Mouse (Mus musculus) frontal cortex, adult 2 months (tissue): ENCODE measurements around the gene Gpatch3. TPM values are rescaled to one million over a fixed set of nuclear protein-coding genes. Genes with fewer than 3 reads are reported as not detected.

Experiments
- DNase-seq, 2 experiments: peaks; one replicate each; pipeline ENCODE4 v3.0.0; 2022; ENCODE audit warnings: low spot score in 1 of 2; ENCODE audit errors: extremely low spot score in 1 of 2
- polyA plus RNA-seq: library from polyadenylated mRNA; depleted of rRNA; stranded (reverse); fragments of >200 nt; gene quantifications from 2 replicates; pipeline ENCODE4 v1.2.3, GENCODE M21; 2012; rRNA removed

Gpatch3 gene
- polyA plus RNA-seq, result 7.0 and 7.5 TPM in 2 replicates

GRCm38 (mm10) chr4:133574070-133574842 lies at the start of gene Gpatch3:
Gene Gpatch3 (plus strand): TSS chr4:133574745.
- DNase-seq, result peak; percentile 82 to 94

- no peak for DNase-seq
These were observed 46.8 kb upstream of the Gpatch3 start for GRCm38 (mm10) chr4:133527788-133528187.

- no peak for DNase-seq
These were observed 41.8 kb upstream of the Gpatch3 start for GRCm38 (mm10) chr4:133532777-133533176.

DNA sequence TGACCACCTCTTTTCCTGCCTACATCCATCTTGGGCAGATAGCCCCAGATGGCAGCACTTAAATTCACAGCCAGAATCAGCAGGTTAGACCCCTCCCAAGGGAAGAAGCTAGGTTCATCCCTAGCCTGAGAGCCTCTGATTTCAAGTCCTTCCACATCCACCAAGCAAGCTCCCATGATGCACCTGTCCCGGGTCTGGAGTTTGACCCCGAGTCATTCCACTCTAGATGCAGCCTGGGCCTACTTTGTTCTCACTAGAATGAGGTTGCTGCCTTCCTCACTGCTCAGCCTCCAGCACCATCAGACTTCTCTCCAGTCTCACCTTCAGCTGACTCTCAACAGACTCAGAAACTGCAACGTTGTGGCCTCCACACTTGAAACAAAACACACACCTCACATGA lies 38.5 kb upstream of the Gpatch3 start:
- DNase-seq, result no peak

- no peak for DNase-seq
These were observed 37.9 kb upstream of the Gpatch3 start for GRCm38 (mm10) chr4:133536652-133537051.

GRCm38 (mm10) chr4:133545272-133546231 lies 29.0 kb upstream of the Gpatch3 start, which contains the start of gene Nudc:
Gene Nudc (minus strand): TSS chr4:133545996.
- peak; percentile 93 to 97 for DNase-seq

- DNase-seq, result no peak
These were observed 22.5 kb upstream of the Gpatch3 start for GRCm38 (mm10) chr4:133552029-133552428.

GRCm38 (mm10) chr4:133552768-133553447 lies 21.6 kb upstream of the Gpatch3 start, which contains the start of gene Nr0b2:
Gene Nr0b2 (plus strand): TSS chr4:133553376.
- no peak for DNase-seq

DNA sequence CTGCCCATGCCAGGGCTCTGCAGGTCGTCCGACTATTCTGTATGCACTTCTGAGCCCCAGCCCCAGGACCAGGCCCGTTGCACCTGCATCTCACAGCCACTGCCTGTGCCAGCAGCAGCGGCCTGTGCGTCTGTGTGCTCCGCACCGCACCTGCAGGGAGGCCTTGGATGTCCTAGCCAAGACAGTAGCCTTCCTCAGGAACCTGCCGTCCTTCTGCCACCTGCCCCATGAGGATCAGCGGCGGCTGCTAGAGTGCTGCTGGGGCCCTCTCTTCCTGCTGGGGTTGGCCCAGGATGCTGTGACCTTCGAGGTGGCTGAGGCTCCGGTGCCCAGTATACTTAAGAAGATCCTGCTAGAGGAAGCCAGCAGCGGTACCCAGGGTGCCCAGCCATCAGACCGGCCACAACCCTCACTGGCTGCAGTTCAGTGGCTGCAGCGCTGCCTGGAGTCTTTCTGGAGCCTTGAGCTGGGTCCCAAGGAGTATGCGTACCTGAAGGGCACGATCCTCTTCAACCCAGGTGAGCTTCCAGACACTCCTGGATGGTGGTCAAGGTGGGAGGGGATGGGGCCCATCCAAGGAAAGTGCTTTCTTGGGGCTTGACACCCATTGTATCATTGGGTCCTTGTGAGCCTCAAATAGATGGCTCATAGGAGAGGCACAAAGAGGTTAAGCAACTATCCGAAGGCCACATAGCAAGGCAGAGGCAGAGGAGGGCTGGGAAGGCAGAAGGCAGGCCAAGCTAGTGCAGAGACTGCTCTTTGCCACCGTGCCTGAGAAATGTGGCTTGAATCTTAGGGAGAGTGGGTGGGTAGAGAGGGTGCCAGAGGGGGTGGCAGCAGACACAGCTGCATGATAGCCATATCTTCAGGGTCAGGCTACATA lies 20.9 kb upstream of the Gpatch3 start:
- DNase-seq, result no peak

DNA sequence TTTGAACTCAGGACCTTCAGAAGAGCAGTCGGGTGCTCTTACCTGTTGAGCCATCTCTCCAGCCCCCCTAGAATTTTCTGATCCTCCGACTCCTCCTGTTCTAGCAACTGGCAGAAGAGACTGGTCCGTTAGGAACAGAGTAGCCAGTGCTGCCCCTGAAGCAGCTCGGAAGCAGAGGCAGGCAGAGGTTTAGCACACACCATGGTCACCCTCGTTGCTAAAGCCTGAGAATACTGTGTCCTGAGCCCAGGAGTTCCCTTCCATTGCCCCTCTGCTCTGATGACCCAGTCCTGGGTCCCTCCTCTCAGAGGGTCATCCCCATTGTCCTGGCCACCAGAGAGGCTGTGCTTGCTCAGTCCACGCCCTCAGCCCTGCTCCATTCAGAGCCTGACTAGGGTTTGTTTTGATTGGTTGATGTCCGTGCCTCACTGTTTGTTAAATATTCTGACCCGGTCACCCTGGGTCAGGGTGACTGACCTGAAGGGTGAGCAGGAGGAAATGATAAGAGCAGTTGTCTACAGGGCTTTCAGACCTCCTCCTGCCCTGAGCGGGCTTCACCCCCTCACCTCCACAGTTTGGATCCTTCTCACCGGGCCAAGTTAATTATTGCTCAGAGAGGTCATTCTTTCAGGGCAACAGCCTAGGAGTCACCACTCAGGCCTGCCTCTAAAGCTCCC lies 17.4 kb upstream of the Gpatch3 start:
- no peak for DNase-seq

- no peak for DNase-seq
These were observed 14.7 kb upstream of the Gpatch3 start for GRCm38 (mm10) chr4:133559846-133560245.

DNA sequence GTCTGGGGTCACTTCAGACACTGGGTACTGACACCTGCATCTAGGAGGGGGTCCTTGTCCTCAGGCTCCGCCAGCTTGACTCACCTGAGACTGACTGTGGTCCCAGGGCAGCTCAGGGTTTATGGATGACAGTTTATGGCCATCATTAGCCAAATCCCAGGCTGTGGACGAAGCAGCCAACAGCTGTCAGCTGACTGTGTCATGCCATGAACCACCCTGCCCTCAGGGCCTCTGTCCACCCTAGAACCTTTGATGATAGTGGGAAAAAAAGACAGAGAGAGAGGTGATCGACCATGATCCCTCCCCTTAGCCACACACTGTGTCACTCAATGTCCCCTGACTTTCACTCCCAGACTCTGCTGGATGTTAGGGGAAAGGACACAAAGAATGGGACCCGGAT lies 12.9 kb upstream of the Gpatch3 start:
- DNase-seq, result no peak

DNA sequence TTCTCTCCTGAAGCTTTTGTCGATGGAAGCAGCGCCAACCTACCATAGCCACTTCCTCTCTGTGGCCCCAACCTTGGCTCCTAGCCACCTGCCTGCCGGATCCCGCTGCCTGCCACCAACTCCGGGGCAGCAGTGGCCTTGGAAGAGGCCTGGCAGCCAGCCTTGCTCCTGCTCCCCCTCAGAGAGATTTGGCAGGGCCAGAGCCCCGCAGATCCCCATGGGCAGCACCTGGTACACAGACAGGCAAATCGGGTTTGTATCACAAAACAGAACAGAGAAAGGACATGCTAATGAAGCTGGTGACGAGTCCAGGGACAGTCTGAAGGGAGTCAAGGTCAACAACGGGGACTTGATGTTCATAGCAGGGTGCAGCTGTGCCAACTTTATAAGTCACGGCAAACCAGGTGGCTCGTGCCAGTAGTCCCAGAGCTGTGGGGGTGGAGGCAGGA lies 11.4 kb upstream of the Gpatch3 start:
- DNase-seq, result no peak

GRCm38 (mm10) chr4:133567251-133567650 lies 7.3 kb upstream of the Gpatch3 start:
- no peak for DNase-seq

- no peak for DNase-seq
These were observed 5.1 kb upstream of the Gpatch3 start for GRCm38 (mm10) chr4:133569291-133570065.

- DNase-seq, result no peak
These were observed 4.5 kb upstream of the Gpatch3 start for GRCm38 (mm10) chr4:133570066-133570466.

DNA sequence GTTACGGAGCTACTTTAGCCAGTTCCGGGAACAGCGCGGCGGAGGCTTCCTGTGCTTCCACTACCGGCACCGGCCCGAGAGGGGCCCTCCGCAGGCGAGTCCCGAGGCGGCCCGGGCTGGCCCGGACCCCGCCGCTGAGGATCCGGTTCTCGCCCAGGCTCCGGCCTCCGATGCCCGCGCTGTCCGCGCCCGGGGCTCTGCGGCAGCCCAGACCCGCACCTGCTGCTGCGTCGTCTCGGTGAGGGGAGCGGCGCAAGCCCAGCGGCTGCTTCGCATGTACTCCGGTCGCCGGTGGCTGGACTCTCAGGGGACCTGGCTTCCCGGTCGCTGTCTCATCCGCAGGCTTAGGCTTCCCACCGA lies 278 bp downstream of the Gpatch3 start:
- DNase-seq, result no peak

DNA sequence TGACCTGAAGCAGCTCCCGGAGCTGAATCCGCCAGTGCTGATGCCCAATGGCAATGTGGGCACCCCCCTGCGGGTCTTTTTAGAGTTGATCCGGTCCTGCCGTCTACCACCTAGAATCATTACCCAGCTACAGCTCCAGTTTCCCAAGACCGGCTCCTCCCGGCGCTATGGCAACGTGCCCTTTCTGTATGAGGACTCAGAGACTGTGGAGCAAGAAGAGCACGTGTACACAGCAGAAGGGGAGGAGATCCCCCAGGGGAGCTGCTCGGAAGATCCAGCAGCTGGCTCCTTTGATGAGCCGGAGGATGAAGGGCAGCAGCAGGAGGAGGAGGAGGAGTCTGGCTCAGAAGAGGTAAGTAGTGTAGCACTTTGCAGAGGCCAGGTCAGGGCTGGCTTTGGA lies 3.4 kb downstream of the Gpatch3 start:
- no peak for DNase-seq

GRCm38 (mm10) chr4:133583690-133584058 lies 9.1 kb downstream of the Gpatch3 start:
- DNase-seq, result no peak
